Mouse (Mus musculus): ENCODE results near the gene Utp3. TPM values are rescaled to one million over a fixed set of nuclear protein-coding genes. Genes with fewer than 3 reads are reported as not detected.

Utp3 gene
- total RNA-seq, 2 experiments from 2014 or later, result 70.4 to 76.3 TPM

DNA sequence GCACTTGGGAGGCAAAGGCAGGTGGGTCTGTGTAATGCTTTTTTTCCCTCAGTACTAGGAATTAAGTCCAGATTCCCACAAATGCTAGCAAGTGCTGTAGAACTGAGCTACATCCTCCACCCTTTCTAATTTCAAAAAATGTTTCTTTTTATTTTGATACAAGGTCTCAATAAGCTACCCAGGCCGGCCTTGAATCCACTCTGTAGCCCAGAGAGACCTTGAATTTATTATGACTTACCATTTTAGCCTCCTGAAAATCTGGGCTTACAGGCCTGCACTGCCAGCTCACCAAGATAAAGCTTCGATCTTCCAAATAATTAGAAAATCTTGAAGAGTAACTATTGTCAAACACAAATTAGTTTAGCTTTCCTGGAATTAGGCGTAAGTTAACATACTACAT lies 49.8 kb downstream of the Utp3 start:
- ATAC-seq (replicated peaks; ENCODE audit: low FRiP score, low TSS enrichment, poor library complexity, severe bottlenecking), result no peak

DNA sequence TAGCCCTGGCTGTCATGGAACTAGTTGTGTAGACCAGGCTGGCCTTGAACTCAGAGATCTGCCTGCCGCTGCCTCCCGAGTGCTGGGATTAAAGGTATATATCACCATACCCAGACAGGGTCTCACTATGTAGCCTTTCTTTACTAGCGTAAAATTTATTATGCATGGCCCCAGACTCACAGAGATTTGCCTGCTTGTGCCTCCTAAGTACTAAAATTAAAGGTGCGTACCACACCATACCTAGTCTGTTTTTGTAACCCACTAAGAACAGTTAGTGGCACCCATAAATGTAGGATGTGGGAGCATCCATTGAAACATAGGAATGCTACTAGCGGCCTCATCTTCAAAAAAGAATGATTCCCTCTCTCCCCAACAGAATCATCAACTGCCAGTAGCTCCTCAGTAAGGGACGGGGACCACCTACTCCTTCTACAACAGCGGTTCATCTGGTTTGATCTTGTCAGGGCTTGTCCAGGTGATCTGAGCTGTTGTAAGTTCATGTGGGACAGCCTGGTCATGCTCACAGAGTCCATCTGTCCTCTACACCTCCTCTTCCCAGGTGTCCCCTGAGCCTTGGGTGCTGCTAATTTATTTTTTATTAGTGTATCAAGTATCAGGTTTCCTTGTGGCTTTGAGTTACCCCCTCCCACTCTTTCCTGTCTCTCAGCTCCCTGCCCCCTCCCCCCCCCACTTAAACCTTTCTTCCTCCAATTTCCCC lies 50.5 kb downstream of the Utp3 start:
- no peak for ATAC-seq (replicated peaks; ENCODE audit: low FRiP score, low TSS enrichment, poor library complexity, severe bottlenecking)

Other genes starting within 250 kb of the Utp3 start
- not detected in 2 replicates for gene Prol1, start 237.2 kb upstream of the Utp3 start, total RNA-seq (2014; fragmentation: Nextera tagmentation)
- not detected in 2 replicates for gene Prol1, start 237.2 kb upstream of the Utp3 start, total RNA-seq (2017)
- gene Amtn, start 178.4 kb upstream of the Utp3 start, total RNA-seq (2014; fragmentation: Nextera tagmentation), result not detected in 2 replicates
- gene Amtn, start 178.4 kb upstream of the Utp3 start, total RNA-seq (2017), result not detected in 2 replicates
- gene Ambn, start 98.5 kb upstream of the Utp3 start, total RNA-seq (2014; fragmentation: Nextera tagmentation), result not detected in 2 replicates
- not detected in 2 replicates for gene Ambn, start 98.5 kb upstream of the Utp3 start, total RNA-seq (2017)
- gene Enam, start 66.5 kb upstream of the Utp3 start, total RNA-seq (2014; fragmentation: Nextera tagmentation), result not detected in 2 replicates
- not detected in 2 replicates for gene Enam, start 66.5 kb upstream of the Utp3 start, total RNA-seq (2017)
- gene Jchain, start 26.6 kb upstream of the Utp3 start, total RNA-seq (2014; fragmentation: Nextera tagmentation), result not detected in 2 replicates
- 1.9 TPM in 1 of 2 replicates, not detected in the other for gene Jchain, start 26.6 kb upstream of the Utp3 start, total RNA-seq (2017)
- gene Rufy3, start 10.6 kb downstream of the Utp3 start, total RNA-seq (2014; fragmentation: Nextera tagmentation), result 3.8 and 11.4 TPM in 2 replicates
- 6.2 and 12.3 TPM in 2 replicates for gene Rufy3, start 10.6 kb downstream of the Utp3 start, total RNA-seq (2017)
- gene Grsf1, start 121.7 kb downstream of the Utp3 start, total RNA-seq (2014; fragmentation: Nextera tagmentation), result 65.0 and 69.2 TPM in 2 replicates
- gene Grsf1, start 121.7 kb downstream of the Utp3 start, total RNA-seq (2017), result 106 and 108 TPM in 2 replicates
- 31.0 and 39.9 TPM in 2 replicates for gene Mob1b, start 166.4 kb downstream of the Utp3 start, total RNA-seq (2014; fragmentation: Nextera tagmentation)
- gene Mob1b, start 166.4 kb downstream of the Utp3 start, total RNA-seq (2017), result 13.3 and 19.1 TPM in 2 replicates
- gene Dck, start 210.5 kb downstream of the Utp3 start, total RNA-seq (2014; fragmentation: Nextera tagmentation), result 65.7 and 85.7 TPM in 2 replicates
- 36.8 and 43.3 TPM in 2 replicates for gene Dck, start 210.5 kb downstream of the Utp3 start, total RNA-seq (2017)